ENCODE assay signal across 17 mouse cellular contexts in the genomic region with DNA sequence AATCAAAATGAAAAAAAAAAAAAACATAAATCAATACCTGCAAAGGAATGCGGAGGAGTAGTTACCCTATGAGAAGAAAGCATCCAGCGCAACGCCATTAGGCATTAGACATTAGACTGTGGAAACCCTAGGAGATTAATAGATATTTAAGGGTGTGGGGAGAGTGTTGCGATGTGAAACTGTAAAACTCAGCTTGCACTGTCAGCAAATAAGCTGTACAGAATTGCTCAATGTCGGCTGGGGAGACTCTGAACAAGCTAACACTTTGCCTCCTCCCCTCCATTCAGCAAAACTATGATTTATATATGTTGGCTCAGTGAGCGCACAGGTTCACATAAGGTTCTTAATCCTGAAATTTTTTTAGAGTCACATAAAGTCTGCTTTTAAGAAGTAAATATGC.
DNase-seq lines count a peak whose midpoint lies in the region; ATAC-seq and TF ChIP-seq lines count a peak whose summit lies in the region.
"Had no signal": no experiment of that assay in that cellular context is flagged by ENCODE, and none has a peak within 500 bp of the region (broad histone marks: within the 10 kb centered on the region; RNA-seq: fewer than 3 reads in every experiment).

No protein-coding gene starts in this region.

- H3K4me1 ChIP-seq in limb, embryonic 14.5 days (ENCODE audit: control insufficient read depth, insufficient read depth, low read length), result no peaks in the 10 kb centered on the region
- no peaks in the 10 kb centered on the region for H3K4me1 ChIP-seq in limb, embryonic 10.5 days
- H3K4me1 ChIP-seq in neural tube, embryonic 13.5 days (replicated peaks), result no peaks in the 10 kb centered on the region
- no peaks in the 10 kb centered on the region for H3K4me1 ChIP-seq in stomach, embryonic 16.5 days (ENCODE audit: control insufficient read depth, insufficient read depth, low read length)
- H3K4me1 ChIP-seq: forebrain, embryonic 13.5 days; heart, embryonic 10.5 days; megakaryocyte, embryonic 14.5 days; neural tube, embryonic 12.5 days had no signal

- peak; percentile 2 for DNase-seq in embryo, embryonic 10.5 days (ENCODE audit: low spot score)
- DNase-seq in embryo, embryonic 9.5 days (ENCODE audit: extremely low spot score), result no peak
- DNase-seq in limb, embryonic 14.5 days (ENCODE audit: low spot score), result peak; percentile 45
- DNase-seq in limb, embryonic 10.5 days (ENCODE audit: low spot score), result no peak
- no peak for DNase-seq in neural tube, embryonic 10.5 days (ENCODE audit: extremely low spot score, low spot score)
- no peak for DNase-seq in layer of hippocampus, adult 11-12 months (ENCODE audit: low spot score)
- DNase-seq: cerebellum, postnatal 10 days; heart, postnatal 10 days; kidney, adult 18-20 months; lung, adult 2 months; right cerebral cortex, postnatal 25 days had no signal

- no peak overlapping the region for H3K4me3 ChIP-seq in limb, embryonic 14.5 days (replicated peaks; ENCODE audit: low read length)
- H3K4me3 ChIP-seq in limb, embryonic 10.5 days, result no peak overlapping the region
- no peak overlapping the region for H3K4me3 ChIP-seq in neural tube, embryonic 13.5 days
- no peak overlapping the region for H3K4me3 ChIP-seq in stomach, embryonic 16.5 days (replicated peaks; ENCODE audit: low read length)
- H3K4me3 ChIP-seq: forebrain, embryonic 13.5 days; heart, embryonic 10.5 days; megakaryocyte, embryonic 14.5 days; neural tube, embryonic 12.5 days had no signal

- no peak for ATAC-seq in limb, embryonic 14.5 days (ENCODE audit: low FRiP score, low read depth)
- ATAC-seq in neural tube, embryonic 13.5 days (ENCODE audit: low read depth), result peak; percentile 67
- ATAC-seq in stomach, embryonic 16.5 days (ENCODE audit: insufficient read depth, low FRiP score), result peak; percentile 33; the same call in 1 of the 2 replicates
- ATAC-seq: forebrain, embryonic 13.5 days had no signal

- no peaks in the 10 kb centered on the region for H3K36me3 ChIP-seq in limb, embryonic 14.5 days (ENCODE audit: control insufficient read depth, insufficient read depth, low read length)
- H3K36me3 ChIP-seq in limb, embryonic 10.5 days, result no peaks in the 10 kb centered on the region
- H3K36me3 ChIP-seq in neural tube, embryonic 13.5 days, result no peaks in the 10 kb centered on the region
- no peaks in the 10 kb centered on the region for H3K36me3 ChIP-seq in stomach, embryonic 16.5 days (ENCODE audit: control insufficient read depth, insufficient read depth, low read length)
- H3K36me3 ChIP-seq: heart, embryonic 10.5 days; neural tube, embryonic 12.5 days had no signal

- H3K9me3 ChIP-seq in limb, embryonic 14.5 days (ENCODE audit: control insufficient read depth, low read length), result no peaks in the 10 kb centered on the region
- no peaks in the 10 kb centered on the region for H3K9me3 ChIP-seq in limb, embryonic 10.5 days (replicated peaks)
- H3K9me3 ChIP-seq in neural tube, embryonic 13.5 days, result no peaks in the 10 kb centered on the region
- H3K9me3 ChIP-seq in stomach, embryonic 16.5 days (replicated peaks; ENCODE audit: control insufficient read depth, low read length), result no peaks in the 10 kb centered on the region
- H3K9me3 ChIP-seq: forebrain, embryonic 13.5 days; heart, embryonic 10.5 days; megakaryocyte, embryonic 14.5 days; neural tube, embryonic 12.5 days had no signal

- WGBS in limb, embryonic 14.5 days, result 56% methylated on average over 6 of the region's 6 CpGs
- WGBS in limb, embryonic 10.5 days, result 88% methylated on average over 6 of the region's 6 CpGs
- 65% methylated on average over 6 of the region's 6 CpGs for WGBS in neural tube, embryonic 13.5 days
- 47% methylated on average over 6 of the region's 6 CpGs for WGBS in stomach, embryonic 16.5 days

- H3K4me2 ChIP-seq in limb, embryonic 14.5 days (replicated peaks; ENCODE audit: low read depth, low read length, severe bottlenecking), result 0 out of 2 replicates have a peak overlapping the region, but pooled peaks have one; percentile 7
- H3K4me2 ChIP-seq in neural tube, embryonic 13.5 days, result no peak overlapping the region
- H3K4me2 ChIP-seq in stomach, embryonic 16.5 days (ENCODE audit: low read depth, low read length), result no peak overlapping the region
- H3K4me2 ChIP-seq: forebrain, embryonic 13.5 days; neural tube, embryonic 12.5 days had no signal

- H3K27ac ChIP-seq in limb, embryonic 14.5 days (replicated peaks; ENCODE audit: low read depth, low read length), result no peak overlapping the region
- no peak overlapping the region for H3K27ac ChIP-seq in limb, embryonic 10.5 days
- H3K27ac ChIP-seq in neural tube, embryonic 13.5 days (replicated peaks), result no peak overlapping the region
- no peak overlapping the region for H3K27ac ChIP-seq in stomach, embryonic 16.5 days (ENCODE audit: low read length)
- H3K27ac ChIP-seq: forebrain, embryonic 13.5 days; heart, embryonic 10.5 days; neural tube, embryonic 12.5 days had no signal

- TF ChIP-seq POLR2A in limb, embryonic 14.5 days (IDR thresholded peaks at IDR 0.05; ENCODE audit: borderline replicate concordance, extremely low read depth, insufficient read depth, insufficient read length), result no peak

- no peak overlapping the region for H3K9ac ChIP-seq in limb, embryonic 14.5 days (ENCODE audit: low read depth, low read length, severe bottlenecking)
- H3K9ac ChIP-seq in neural tube, embryonic 13.5 days, result no peak overlapping the region
- H3K9ac ChIP-seq in stomach, embryonic 16.5 days (ENCODE audit: low read length), result no peak overlapping the region
- H3K9ac ChIP-seq: forebrain, embryonic 13.5 days; neural tube, embryonic 12.5 days had no signal

- H3K27me3 ChIP-seq in limb, embryonic 14.5 days (ENCODE audit: control insufficient read depth, insufficient read depth, low read length), result no peaks in the 10 kb centered on the region
- H3K27me3 ChIP-seq in limb, embryonic 10.5 days (ENCODE audit: low read depth, poor library complexity, severe bottlenecking), result no peaks in the 10 kb centered on the region
- no peaks in the 10 kb centered on the region for H3K27me3 ChIP-seq in neural tube, embryonic 13.5 days
- H3K27me3 ChIP-seq in stomach, embryonic 16.5 days (ENCODE audit: control insufficient read depth, insufficient read depth, low read length), result no peaks in the 10 kb centered on the region
- H3K27me3 ChIP-seq: forebrain, embryonic 13.5 days; megakaryocyte, embryonic 14.5 days; neural tube, embryonic 12.5 days had no signal

Comparison
In these comparisons a context has a peak if more than half of its experiments do, and no peak if none do; other contexts are left out.
1. DNase-seq: peak in embryo, embryonic 10.5 days (single experiment) and limb, embryonic 14.5 days (single experiment); none in embryo, embryonic 9.5 days (single experiment), limb, embryonic 10.5 days (single experiment), neural tube, embryonic 10.5 days (single experiment) and layer of hippocampus, adult 11-12 months (single experiment).